31 mouse cellular contexts compared by ENCODE assay signal in genomic region chr3:50094404-50095092, GRCm38 (mm10).
DNase-seq lines count a peak whose midpoint lies in the region; ATAC-seq and TF ChIP-seq lines count a peak whose summit lies in the region.
"Had no signal": no experiment of that assay in that cellular context is flagged by ENCODE, and none has a peak within 500 bp of the region (broad histone marks: within the 10 kb centered on the region; RNA-seq: fewer than 3 reads in every experiment).

No protein-coding gene starts in this region.

- no peak overlapping the region for H3K9ac ChIP-seq in limb, embryonic 14.5 days (ENCODE audit: low read depth, low read length, severe bottlenecking)
- H3K9ac ChIP-seq: forebrain, embryonic 12.5 days; forebrain, postnatal 0 days; heart, embryonic 15.5 days; hindbrain, embryonic 12.5 days; limb, embryonic 12.5 days; neural tube, embryonic 12.5 days had no signal

- no peak for TF ChIP-seq POLR2A in limb, embryonic 14.5 days (IDR thresholded peaks at IDR 0.05; ENCODE audit: borderline replicate concordance, extremely low read depth, insufficient read depth, insufficient read length)

- H3K4me3 ChIP-seq in limb, embryonic 14.5 days (replicated peaks; ENCODE audit: low read length), result no peak overlapping the region
- H3K4me3 ChIP-seq: forebrain, embryonic 12.5 days; heart, embryonic 10.5 days; heart, embryonic 15.5 days; hindbrain, embryonic 12.5 days; limb, embryonic 12.5 days; midbrain, embryonic 10.5 days; myocyte; neural tube, embryonic 12.5 days had no signal

- no peak overlapping the region for H3K4me2 ChIP-seq in limb, embryonic 14.5 days (replicated peaks; ENCODE audit: low read depth, low read length, severe bottlenecking)
- H3K4me2 ChIP-seq: forebrain, embryonic 12.5 days; heart, embryonic 15.5 days; hindbrain, embryonic 12.5 days; limb, embryonic 12.5 days; liver, embryonic 11.5 days; neural tube, embryonic 12.5 days had no signal

- no peaks in the 10 kb centered on the region for H3K27me3 ChIP-seq in limb, embryonic 14.5 days (ENCODE audit: control insufficient read depth, insufficient read depth, low read length)
- H3K27me3 ChIP-seq: CH12.LX; forebrain, embryonic 12.5 days; heart, embryonic 15.5 days; hindbrain, embryonic 12.5 days; limb, embryonic 12.5 days; neural tube, embryonic 12.5 days had no signal

- WGBS in limb, embryonic 14.5 days, result 55% methylated on average over 7 of the region's 7 CpGs

- ATAC-seq in limb, embryonic 14.5 days (ENCODE audit: low FRiP score, low read depth), result no peak
- ATAC-seq: activated CD4-positive, CD25-positive, alpha-beta regulatory T cell, adult 4 months; forebrain, postnatal 0 days; hindbrain, postnatal 0 days; intestine, postnatal 0 days; lung, postnatal 0 days had no signal

- H3K4me1 ChIP-seq in limb, embryonic 14.5 days (ENCODE audit: control insufficient read depth, insufficient read depth, low read length), result no peaks in the 10 kb centered on the region
- H3K4me1 ChIP-seq: forebrain, embryonic 12.5 days; heart, embryonic 10.5 days; heart, embryonic 15.5 days; hindbrain, embryonic 12.5 days; limb, embryonic 12.5 days; midbrain, embryonic 10.5 days; neural tube, embryonic 12.5 days had no signal

- DNase-seq in embryo, embryonic 10 days (ENCODE audit: low spot score), result peak; percentile 4
- DNase-seq in embryo, embryonic 9.5 days (ENCODE audit: extremely low spot score), result no peak
- DNase-seq in kidney, postnatal 4 days, result peak; percentile 8 to 21
- no peak for DNase-seq in kidney, postnatal 36 days
- DNase-seq in embryo, embryonic 11.5 days (ENCODE audit: low read depth, low spot score), result peak; percentile 7
- DNase-seq in limb, embryonic 14.5 days (ENCODE audit: low spot score), result peak; percentile 15
- no peak for DNase-seq in heart, adult 9 months (ENCODE audit: low spot score in 2 of 2)
- DNase-seq in frontal cortex, postnatal 10 days (ENCODE audit: low spot score in 2 of 2), result no peak
- DNase-seq: adrenal gland, adult 2 months; adrenal gland, postnatal 36 days; cerebellum, adult 18-20 months; cerebellum, postnatal 10 days; forebrain, postnatal 0 days; gastrocnemius, postnatal 14 days; layer of hippocampus, postnatal 36 days; thymus, adult 2 months; thymus, postnatal 36 days had no signal

- H3K27ac ChIP-seq in limb, embryonic 14.5 days (replicated peaks; ENCODE audit: low read depth, low read length), result no peak overlapping the region
- H3K27ac ChIP-seq: forebrain, embryonic 12.5 days; heart, embryonic 10.5 days; heart, embryonic 15.5 days; hindbrain, embryonic 12.5 days; hindbrain, postnatal 0 days; limb, embryonic 12.5 days; midbrain, embryonic 10.5 days; neural tube, embryonic 12.5 days had no signal

- no peaks in the 10 kb centered on the region for H3K36me3 ChIP-seq in limb, embryonic 14.5 days (ENCODE audit: control insufficient read depth, insufficient read depth, low read length)
- H3K36me3 ChIP-seq: forebrain, embryonic 12.5 days; heart, embryonic 10.5 days; heart, embryonic 15.5 days; hindbrain, embryonic 12.5 days; limb, embryonic 12.5 days; midbrain, embryonic 10.5 days; neural tube, embryonic 12.5 days had no signal

- no peaks in the 10 kb centered on the region for H3K9me3 ChIP-seq in limb, embryonic 14.5 days (ENCODE audit: control insufficient read depth, low read length)
- H3K9me3 ChIP-seq: forebrain, embryonic 12.5 days; heart, embryonic 10.5 days; heart, embryonic 15.5 days; hindbrain, embryonic 12.5 days; limb, embryonic 12.5 days; midbrain, embryonic 10.5 days; neural tube, embryonic 12.5 days had no signal

Comparison
In these comparisons a context has a peak if more than half of its experiments do, and no peak if none do; other contexts are left out.
1. DNase-seq: peak in embryo, embryonic 10 days (single experiment), kidney, postnatal 4 days (2 of 2), embryo, embryonic 11.5 days (single experiment) and limb, embryonic 14.5 days (single experiment); none in embryo, embryonic 9.5 days (single experiment), kidney, postnatal 36 days (0 of 2), heart, adult 9 months (0 of 2) and frontal cortex, postnatal 10 days (0 of 2).